Mouse (Mus musculus): ENCODE data around the gene Cabp1.

Cabp1 gene

DNA sequence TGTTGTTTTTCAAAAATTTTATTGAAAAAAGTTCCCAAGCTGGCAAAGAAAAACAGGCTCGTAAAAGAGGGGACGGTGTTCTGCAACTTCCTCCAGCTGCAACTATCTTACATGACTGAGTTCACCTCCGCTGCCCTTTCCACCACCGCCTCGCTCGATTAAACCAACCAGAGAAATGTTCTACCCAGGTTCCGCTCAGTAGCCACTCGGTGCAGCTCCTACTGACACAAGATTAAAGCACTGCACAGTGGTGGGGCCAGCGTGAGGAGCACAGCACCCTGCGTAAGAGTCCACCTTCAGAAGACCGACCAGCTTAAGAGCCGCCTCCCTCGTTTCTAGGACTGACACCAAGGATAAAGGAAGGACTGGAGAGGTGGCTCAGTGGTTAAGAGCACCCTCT is 42.7 kb downstream of the Cabp1 start:
- 85% methylated on average over 13 of the region's 13 CpGs for WGBS

DNA sequence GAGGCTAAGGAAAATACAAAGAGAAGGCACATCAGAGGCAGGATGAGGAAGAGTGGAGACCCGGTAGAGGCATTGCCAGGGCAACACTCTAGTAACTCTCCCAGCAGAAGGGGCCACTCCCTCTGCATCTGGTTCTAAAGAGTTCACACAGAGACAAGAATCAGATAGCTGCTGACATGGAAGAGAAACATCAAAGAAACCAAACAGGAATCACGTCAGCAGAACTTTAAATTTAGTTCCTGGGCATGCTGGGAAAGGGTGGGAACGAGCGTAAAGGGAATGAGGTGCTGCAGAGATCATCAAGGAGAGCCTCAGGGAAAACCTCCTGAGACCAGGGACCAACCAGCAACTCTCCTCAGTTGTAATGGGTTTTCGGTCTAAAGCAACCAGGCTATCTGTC is 43.2 kb downstream of the Cabp1 start:
- 74% methylated on average over 5 of the region's 5 CpGs for WGBS

DNA sequence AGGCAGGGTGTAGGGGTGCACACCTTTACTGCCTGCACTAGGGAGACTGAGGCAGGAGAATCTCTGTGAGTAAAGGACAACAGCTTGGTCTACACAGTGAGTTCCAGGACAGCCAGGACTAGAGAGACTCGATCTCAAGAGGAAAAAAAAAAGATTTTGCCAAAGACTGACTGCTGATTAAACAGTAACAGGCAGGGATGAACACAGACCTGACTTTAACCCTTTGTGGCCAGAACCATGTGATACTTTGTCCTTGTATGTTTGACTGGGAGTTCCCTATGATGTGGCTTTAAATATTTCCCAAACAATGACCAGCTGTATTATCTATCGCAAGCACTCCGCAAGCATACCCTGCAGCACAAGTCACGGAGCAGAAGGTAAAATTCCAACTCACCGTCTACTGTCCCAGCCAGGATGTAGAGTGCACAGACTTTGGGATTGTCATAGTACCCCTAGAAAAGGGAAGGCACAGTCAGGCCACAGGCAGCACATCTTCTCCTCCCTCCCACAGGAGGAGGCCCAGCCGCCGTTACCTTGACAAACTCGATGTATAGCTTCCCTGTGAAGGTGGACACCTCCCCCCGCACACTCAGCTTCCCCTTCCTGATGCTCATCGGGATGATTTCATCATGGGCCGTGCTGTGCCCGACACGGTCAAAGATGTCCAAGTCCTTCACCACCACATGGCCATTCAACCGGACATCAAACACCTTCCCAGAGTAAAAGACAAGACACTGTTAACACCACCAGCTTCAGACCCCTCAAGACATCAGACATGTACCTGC is 44.3 kb downstream of the Cabp1 start:
- 95% methylated on average over 14 of the region's 14 CpGs for WGBS

DNA sequence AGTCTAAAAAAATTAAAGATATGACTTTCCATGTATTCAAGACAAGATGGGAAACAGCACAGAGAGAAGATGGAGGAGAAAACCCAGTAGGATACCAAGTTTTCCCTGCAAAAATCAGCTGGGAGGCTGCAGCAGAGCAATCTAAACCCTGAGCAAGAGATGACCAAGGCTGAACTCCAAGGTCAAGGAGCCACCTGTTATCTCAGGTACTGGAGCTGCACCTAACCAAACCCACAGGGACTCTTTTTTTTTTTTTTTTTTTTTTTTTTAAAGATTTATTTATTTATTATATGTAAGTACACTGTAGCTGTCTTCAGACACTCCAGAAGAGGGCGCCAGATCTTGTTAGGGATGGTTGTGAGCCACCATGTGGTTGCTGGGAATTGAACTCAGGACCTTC is 45.3 kb downstream of the Cabp1 start:
- WGBS = no CpG with 5 or more reads among the region's 1 CpGs

DNA sequence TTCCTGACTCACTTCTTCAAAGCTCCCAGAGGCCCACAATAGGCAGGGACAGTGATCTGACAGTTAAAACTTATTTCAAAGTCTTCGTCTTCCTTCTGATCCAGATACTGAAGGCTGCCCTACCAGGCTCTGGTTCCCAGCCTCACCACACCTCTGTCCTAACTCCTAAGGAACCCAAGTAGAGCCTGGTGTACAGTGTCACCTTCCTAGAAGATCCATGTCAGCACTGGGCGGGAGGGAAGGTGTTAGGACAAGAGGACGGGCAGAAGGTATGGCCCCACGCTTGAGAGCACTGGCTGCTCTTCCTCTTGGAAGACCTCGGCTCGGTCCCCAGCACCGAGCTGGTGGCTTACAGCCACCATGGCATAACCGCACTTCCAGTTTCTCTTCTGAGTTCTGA is 45.8 kb downstream of the Cabp1 start:
- WGBS = 94% methylated on average over 8 of the region's 8 CpGs

DNA sequence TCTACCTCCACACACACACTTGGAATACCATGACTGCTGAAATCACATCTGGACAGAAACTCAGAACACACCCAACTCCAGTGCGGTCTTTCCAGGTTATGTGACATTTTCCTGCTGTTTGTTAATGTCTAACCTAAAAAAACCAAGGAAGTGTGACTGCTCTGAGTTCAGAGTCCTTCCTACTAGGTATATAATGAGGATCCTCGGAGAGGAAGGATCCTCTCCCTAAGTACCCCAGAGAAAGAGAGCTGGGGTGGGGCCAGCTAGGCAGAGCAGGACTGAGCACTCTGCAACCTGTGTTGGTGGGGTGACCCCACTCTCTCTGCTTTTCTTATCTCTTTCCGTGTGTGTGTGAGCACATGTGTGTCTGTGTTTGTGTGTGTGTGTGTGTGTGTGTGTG is 46.8 kb downstream of the Cabp1 start:
- WGBS = 90% methylated on average over 3 of the region's 3 CpGs

DNA sequence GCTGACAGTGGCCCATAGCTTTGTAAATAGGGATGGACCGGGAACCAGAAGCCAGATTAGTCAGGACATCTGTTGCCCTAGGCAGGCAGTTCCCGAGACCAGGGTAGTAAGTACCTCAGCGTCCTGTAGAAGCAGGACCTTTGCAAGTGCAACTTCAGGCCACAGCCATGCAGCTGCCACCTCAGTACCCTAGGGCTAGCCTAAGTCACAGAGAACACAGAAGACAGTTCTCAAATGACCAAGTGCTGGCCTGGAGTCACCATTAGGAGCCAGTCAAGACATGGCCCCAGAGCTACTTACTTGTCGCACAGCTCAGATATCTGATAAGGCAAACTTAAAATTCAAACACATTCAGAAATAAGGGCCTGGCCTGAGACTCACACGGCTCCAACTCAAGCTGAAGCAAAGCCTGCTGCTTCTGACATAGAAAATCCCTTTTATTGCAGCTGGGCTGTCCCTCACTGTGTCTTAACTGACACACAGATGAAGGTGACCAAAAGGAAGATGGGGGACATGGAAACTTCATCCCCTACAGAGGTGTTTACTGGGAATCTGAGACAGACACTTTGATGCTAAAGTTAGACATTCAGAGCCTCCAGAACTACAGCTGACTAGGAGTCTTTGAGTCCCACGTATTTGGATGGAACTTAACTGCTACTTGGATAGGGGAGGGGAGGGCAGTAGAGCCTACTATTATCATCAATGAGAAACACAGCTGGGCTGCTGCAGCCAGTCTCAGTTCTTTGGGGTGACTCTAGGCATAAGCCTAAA is 48.0 kb downstream of the Cabp1 start:
- 71% methylated on average over 6 of the region's 6 CpGs for WGBS

DNA sequence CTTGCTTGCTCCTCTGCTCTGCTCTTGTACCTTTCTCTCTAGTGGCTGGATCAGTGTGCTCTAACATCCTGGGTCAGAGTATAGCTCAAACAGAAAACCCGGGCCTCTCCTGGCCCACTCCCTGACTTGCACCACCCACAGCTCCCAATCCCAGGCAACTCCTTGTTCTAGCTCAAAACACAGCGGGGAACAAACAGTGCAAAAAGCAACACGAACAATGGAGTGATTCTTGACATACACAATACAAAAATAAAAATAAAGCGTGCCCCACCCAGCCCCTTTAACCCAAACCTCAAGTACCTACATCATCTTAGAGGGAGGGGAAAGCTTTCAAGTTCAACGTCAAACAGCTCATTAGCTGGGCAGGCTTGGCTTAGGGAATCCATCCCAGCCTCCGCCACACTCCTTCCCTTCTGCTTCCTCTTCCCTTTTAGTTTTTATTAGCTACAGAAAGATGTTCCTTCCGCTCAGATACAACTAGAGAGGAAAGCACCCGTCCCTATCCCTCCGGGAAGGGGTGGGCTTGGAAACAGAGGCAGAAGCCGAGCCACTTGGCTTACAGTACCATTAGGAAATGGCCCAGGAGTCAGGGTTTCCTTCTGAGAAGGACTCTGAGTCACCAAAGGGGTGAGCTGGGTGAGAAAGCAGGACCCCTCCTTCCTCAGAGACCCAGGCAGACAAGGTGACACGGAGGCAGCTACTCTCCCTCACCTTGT is 48.8 kb downstream of the Cabp1 start:
- WGBS = 55% methylated on average over 11 of the region's 11 CpGs

DNA sequence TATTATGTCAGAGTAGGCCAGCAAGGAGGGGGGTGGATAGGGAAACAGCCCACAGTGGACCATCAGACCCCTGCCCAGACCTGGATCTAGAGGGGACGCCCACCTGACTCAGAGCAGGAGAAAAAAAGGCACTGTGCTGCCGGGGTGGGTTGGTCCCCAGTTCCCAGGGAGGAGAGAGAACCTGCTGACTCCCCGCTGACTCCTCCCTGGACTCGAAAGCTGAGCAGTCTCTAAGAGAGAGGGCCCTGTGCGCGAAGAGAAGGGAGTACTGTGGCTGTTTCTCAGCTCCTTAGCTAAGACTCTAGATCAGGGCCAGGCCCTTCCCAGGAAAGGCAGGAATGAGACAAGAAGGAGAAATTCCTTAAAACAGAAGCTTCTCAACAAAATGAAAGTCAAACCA is 49.7 kb downstream of the Cabp1 start:
- WGBS = 64% methylated on average over 6 of the region's 6 CpGs

DNA sequence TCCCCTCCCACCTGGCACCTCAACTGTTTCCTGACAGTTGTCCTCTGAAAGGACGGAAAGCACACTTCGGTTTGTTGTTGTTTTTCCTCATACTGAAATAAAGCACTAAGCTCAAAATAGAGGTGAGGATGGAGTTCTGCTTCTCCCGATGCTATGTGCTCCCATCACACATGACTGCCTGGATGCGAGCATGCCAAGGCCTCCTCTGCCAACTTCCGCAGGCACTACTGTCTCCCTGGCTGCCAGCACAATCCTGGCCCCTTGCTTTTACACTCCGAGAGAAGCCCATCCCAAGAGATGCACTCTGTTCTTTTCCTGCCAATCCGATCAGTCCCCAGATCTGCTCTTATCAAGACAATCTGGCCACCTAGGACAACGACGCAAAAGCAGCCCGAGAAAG is 50.6 kb downstream of the Cabp1 start:
- WGBS = 31% methylated on average over 10 of the region's 10 CpGs

DNA sequence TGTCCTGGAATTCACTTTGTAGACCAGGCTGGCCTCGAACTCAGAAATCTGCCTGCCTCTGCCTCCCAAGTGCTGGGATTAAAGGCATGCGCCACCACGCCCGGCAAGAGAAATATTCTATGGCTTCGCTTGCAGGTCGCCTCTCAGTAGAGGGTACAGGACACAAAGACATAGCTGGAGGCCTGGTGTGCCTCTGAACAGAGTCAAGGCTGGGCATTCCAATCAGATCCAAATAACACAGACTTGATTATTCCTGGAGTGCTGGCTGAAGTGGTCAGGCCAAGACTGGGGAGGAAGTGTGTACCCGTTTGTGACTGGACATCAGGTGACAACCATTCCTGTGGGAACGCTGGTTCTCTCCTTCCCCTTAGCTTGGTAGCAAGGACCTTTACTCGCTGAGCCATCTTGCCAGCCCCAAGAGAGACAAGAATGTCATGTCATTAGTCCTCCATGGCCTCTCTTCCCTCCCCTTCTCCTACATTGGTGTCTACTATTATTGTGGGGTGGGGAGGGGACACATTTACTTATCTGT is 51.9 kb downstream of the Cabp1 start:
- WGBS = 84% methylated on average over 9 of the region's 9 CpGs

DNA sequence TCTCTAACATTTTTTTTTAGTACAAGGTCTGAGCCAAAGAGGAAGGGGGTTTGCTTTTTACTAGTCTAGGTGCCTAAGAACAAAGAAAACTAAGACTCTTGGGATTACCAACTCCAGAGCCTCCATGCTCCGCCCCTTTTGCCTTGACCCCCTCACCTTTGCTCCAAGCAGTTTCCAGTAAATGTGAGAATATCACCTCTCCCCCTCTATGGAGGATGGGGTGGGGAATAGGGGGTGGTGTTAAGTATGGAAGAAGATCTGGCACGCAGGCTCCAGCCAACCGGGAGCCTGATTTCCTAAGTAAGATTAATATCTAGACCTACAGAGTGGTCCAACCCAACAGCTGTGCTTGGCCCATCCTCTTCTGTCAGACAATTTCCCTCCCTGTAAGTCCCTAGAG is 53.5 kb downstream of the Cabp1 start:
- WGBS = 78% methylated on average over 3 of the region's 3 CpGs

DNA sequence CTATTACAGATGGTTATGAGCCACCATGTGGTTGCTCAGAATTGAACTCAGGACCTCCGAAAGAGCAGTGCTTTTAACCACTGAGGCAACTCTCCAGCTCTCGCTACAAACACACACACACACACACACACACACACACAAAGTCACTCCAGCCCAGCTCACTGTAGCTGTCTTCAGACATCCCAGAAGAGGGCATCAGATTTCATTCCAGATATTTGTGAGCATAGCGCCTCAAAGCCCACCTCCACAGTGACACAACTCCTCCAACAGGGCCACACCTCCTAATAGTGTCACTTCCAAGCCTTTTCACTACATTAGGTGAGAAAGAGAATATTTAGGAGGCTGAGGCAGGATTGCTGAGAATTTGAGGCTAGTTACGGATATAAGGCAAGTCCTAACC is 55.1 kb downstream of the Cabp1 start:
- 80% methylated on average over 4 of the region's 4 CpGs for WGBS

DNA sequence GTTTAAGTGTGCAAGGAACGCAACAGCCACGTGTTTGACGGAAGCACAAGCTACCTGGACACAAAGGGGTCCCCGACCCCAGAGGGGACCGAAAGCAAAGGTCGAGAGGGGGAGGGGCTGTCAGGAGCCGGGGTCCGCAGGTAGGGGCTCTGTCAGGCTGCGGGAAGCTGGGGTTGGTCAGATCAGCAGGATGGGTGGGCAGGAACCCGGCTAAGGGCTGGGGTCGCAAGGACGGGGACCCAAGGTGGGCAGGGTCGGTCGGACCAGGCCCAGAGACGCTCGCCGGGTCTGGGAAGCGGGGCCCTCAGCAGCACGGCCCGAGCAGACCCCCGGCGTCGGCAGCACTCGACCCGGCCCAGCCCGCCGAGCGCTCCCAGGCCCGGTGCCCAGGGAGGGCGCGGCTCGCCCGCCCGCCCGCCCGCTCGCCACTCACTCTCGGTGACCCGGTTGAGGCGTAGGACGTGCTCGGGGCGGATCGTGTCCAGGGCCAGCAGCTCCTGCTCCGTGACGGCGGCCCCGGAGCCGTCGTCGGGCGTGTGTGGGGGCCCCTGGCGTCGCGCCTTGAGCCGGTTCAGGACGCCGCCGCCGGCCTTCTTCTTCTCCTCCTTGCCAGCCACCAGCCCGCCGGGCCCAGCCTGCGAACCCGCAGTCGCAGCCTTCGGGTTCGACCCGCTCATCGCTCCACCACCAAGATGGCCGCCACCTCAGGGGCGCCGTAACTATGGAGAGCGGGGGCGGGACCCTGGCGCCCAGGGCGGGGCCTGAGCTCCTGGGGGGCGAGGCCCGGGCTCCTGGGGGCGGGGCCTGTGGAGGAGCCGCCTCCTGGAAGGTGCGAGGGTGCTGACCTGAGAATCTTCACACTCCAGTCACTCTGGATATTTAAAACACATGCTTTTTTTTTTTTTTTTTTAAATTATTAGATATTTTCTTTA is 59.7 kb downstream of the Cabp1 start, which contains the start of gene Unc119b:
TSS of gene Unc119b (minus strand) at position 742 of the 932 bp plus-strand sequence.
- WGBS = under 1% methylated on average over 80 of the region's 81 CpGs

DNA sequence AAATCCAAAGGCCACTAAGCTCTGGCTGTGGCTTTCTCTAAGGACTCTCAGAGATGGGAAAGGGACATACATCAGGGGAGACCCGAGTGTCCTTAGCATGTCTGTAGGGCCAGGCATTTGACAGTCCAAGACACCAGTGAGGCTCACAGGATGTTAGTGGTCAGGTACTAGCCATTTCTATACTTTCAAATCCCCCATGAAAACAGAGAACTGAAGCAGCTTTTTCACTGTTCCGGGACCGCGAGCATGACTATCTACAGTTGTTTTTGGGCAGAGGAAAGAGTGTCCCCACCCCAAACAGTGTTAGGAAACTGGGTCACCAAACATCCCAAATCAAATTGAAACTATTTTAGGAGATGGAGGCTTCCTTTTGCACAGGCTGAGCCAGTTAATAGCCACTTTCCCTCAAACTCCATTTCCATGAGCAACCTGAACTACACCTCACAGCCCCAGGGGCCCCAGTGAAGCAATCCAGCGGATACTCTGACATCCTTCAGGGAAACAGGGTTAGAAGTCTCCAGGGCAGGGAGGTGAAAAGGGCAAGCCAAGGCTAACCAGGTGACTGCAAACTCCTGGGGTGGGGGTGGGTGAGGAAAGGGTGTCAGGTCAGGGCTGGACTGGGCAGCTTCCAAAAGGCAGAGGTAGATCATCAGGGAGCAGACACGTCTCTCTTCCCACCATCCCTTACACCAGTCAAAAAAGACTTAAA is 60.7 kb downstream of the Cabp1 start:
- 41% methylated on average over 6 of the region's 6 CpGs for WGBS

DNA sequence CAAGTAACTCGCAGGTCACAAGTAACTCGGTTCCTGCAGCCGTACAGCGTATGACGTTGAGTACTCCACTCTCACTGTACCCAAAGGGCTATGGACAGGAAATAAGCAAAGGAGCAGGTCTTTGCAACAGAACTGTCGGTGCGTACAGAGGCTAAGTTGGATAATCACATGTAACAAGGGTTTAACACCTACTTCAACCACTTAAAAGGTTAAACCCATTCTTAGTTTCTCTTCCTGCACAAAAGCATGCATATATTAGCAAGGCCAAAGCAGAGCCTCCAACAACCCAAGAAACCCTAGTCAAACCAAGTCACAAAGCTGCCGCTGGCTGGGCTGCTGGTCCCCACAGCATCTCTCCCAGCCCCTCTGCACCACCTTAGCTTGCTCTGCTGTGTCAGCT is 61.7 kb downstream of the Cabp1 start:
- WGBS = 91% methylated on average over 8 of the region's 8 CpGs

DNA sequence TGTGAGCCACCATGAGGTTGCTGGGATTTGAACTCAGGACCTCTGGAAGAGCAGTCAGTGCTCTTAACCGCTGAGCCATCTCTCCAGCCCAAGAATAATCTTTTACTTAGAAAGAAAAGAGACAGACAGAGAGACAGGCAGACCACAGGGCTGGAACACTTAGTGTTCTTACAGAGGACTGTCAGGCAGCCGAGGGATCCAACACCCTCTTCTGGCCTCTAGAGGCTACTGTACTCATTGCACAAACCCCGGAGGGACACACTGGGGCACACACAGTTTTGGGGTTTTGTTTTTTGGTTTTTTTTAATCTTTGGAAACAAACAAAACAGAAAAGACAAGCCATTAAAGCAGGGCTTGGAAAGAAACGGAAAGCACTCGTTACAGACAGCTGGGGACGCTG is 64.9 kb downstream of the Cabp1 start:
- WGBS = 83% methylated on average over 6 of the region's 6 CpGs

DNA sequence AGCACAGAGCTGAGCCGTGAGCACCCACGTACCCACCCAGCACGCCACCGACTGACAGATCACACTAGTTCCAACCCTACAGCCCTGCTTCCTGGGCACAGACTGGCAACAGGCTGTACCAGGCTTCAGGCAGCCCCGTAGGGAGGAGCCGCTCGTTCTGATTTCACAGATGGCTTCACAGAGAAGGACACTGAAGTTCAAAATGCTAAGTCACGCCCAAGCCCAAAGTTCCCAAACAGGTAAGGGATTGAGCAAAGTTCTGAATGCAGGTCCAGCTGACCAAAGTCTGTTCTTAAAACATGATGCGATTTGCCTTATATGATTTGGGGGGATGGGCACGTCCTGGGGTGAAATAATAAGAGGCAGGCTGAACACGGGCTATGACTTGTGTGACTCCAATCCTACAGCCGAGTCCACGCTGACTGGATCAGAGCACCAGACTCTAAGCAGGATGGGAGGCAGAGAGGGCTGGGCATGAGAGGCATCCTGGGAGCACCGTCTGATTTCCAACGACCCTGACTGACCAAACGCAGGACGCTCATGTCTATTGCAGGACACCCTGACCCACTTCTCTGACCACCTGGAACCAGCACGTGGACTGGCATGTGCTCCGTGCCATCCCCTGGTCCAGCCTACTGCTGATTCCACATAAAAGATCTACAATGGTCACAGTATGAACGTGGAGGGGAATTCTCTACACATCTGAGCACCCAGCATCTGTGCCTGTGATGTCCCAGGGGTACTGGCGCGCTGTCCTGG is 66.6 kb downstream of the Cabp1 start:
- WGBS = 86% methylated on average over 22 of the region's 22 CpGs

DNA sequence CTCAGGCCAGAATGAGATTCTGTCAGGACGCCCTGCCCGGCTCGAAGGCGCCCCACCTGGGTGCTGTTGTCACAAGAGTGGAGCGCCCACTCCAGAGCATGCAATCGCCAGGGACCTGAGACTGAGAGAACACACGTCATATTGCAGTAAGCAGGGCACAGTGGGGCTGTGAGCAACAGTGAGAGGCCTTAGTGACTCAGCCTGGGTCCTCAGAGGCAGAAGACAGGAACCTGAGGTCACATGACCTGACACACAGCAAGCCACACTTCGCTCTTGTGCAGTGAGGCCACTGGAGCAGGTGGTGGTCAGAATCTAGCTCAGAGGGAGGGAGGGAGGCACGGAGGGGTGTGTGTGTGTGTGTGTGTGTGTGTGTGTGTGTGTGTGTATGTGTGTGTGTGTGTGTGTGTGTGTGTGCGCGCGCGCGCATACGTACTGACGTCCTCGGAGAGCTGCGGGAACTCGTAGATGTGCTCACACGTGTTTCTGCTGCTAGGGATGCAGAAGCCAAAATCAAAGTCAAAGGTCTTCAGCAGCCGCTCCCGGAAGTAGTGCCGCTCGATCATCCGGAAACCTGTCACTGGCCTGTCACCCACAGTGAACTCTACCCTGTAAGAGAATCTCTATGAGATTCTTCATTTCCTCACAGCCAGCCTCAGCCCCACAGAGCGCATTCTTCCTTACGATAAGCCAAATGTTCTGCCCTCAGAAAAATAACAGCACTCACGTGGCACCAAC is 67.4 kb downstream of the Cabp1 start:
- WGBS = 86% methylated on average over 28 of the region's 28 CpGs
